Mouse (Mus musculus): ENCODE results near the gene Fads6.

Fads6 gene

GRCm38 (mm10) chr11:115251258-115251657 is 46.2 kb downstream of the Fads6 start:
- DNase-seq (ENCODE audit: low spot score in 2 of 2): no peak

- DNase-seq (ENCODE audit: low spot score in 2 of 2): no peak
These were observed 46.9 kb downstream of the Fads6 start for GRCm38 (mm10) chr11:115250405-115251090.

GRCm38 (mm10) chr11:115249721-115250404 is 47.6 kb downstream of the Fads6 start:
- no peak for DNase-seq (ENCODE audit: low spot score in 2 of 2)

- DNase-seq (ENCODE audit: low spot score in 2 of 2): no peak
These were observed 49.5 kb downstream of the Fads6 start for GRCm38 (mm10) chr11:115247945-115248344.

GRCm38 (mm10) chr11:115247240-115247639 is 50.2 kb downstream of the Fads6 start:
- DNase-seq (ENCODE audit: low spot score in 2 of 2): no peak

GRCm38 (mm10) chr11:115246386-115246785 is 51.1 kb downstream of the Fads6 start:
- no peak for DNase-seq (ENCODE audit: low spot score in 2 of 2)

GRCm38 (mm10) chr11:115244840-115245239 is 52.6 kb downstream of the Fads6 start:
- DNase-seq (ENCODE audit: low spot score in 2 of 2): no peak

GRCm38 (mm10) chr11:115243783-115244182 is 53.7 kb downstream of the Fads6 start:
- no peak for DNase-seq (ENCODE audit: low spot score in 2 of 2)

GRCm38 (mm10) chr11:115242746-115243145 is 54.7 kb downstream of the Fads6 start:
- DNase-seq (ENCODE audit: low spot score in 2 of 2): no peak

- no peak for DNase-seq (ENCODE audit: low spot score in 2 of 2)
These were observed 56.1 kb downstream of the Fads6 start for GRCm38 (mm10) chr11:115241402-115241801.

GRCm38 (mm10) chr11:115236570-115236969 is 60.9 kb downstream of the Fads6 start:
- no peak for DNase-seq (ENCODE audit: low spot score in 2 of 2)

- DNase-seq (ENCODE audit: low spot score in 2 of 2): no peak
These were observed 63.0 kb downstream of the Fads6 start for GRCm38 (mm10) chr11:115234320-115235044.

- no peak for DNase-seq (ENCODE audit: low spot score in 2 of 2)
These were observed 63.8 kb downstream of the Fads6 start for GRCm38 (mm10) chr11:115233526-115234290.

GRCm38 (mm10) chr11:115232889-115233288 is 64.6 kb downstream of the Fads6 start:
- no peak for DNase-seq (ENCODE audit: low spot score in 2 of 2)

GRCm38 (mm10) chr11:115231924-115232323 is 65.5 kb downstream of the Fads6 start:
- no peak for DNase-seq (ENCODE audit: low spot score in 2 of 2)

- no peak for DNase-seq (ENCODE audit: low spot score in 2 of 2)
These were observed 66.1 kb downstream of the Fads6 start for GRCm38 (mm10) chr11:115231168-115231915.

Data from frontal cortex, postnatal 25 days (tissue).